Mouse (Mus musculus): ENCODE results near the gene Stard5.

The Stard5 gene

DNA sequence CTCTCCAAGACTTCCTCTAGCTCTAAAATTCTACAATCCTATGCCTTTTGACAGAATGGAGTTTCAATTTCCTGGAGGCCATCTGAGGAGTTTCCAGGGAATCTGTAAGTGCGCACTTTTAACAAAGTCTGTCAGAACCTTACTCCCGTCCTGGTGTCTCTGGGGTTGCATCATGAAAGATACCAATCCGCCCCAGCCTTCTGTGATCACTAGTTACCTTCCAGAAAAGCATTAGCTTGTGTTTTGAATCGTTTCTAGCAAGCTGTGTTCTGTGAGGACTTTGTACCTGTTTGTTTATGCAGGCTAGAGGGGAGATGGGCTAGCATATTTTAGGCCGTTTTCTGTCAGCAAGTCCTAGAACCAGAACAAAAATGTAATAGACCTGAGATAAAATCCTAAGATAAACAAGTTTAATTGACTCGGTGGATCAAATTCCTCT is 942 bp downstream of the Stard5 start:
- no peak for DNase-seq (ENCODE audit: low spot score in 2 of 2)

DNA sequence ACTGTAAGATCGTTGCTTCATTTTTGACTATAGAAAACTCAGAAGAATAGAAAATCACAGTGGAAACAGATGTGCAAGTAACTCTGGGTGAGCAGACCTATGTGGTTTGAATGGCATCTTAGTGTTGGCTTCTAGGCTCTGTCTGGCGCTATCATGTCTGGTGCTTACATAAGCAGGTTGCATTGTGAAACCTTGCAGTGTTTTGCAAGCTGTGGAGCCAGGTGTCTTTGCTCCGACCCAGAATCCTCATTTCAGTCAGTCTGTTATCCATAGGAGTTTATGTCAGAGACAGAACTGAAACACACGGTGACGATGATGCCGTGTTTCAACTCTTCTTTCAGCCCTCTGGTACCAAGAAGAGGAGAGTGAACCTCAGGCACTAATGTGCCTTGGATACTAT is 2.1 kb downstream of the Stard5 start:
- no peak for DNase-seq (ENCODE audit: low spot score in 2 of 2)

DNA sequence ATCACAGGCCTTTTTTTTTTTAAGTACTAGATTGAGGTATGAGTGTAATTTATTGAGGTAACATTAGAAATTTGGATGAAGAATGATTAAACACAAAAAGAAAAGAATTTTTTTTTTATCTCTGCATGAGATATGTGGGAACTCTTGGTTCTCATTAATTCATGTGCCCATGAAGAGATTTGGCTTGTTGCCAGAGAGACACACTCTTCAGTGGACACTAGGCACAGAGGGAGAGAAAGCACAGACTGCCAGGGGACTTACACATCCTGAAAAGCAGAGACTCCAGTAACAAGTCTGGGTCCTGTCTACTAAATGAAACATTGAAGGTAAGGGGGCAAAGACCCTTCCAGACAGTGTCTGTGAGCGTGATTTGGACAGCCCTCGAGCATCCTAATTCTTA is 4.0 kb downstream of the Stard5 start:
- no peak for DNase-seq (ENCODE audit: low spot score in 2 of 2)

DNA sequence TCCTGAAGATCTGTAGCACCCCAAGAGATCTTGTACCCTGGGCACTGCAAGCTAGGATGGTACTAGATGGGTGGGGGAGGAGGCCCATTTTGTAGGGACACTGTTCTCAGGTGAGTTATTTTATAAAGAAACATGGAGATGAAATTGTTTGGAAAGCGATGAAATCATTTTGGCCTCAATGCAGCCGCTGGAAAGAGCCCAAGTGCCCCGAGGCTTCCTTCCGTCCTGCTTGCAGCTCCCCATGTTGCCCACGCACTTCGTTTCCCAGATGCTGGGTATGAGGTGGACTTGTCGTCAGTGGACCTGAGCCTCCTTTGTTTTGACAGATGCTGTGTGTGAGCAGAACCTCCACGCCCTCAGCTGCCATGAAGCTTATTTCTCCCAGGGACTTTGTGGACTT is 4.7 kb downstream of the Stard5 start:
- no peak for DNase-seq (ENCODE audit: low spot score in 2 of 2)

DNA sequence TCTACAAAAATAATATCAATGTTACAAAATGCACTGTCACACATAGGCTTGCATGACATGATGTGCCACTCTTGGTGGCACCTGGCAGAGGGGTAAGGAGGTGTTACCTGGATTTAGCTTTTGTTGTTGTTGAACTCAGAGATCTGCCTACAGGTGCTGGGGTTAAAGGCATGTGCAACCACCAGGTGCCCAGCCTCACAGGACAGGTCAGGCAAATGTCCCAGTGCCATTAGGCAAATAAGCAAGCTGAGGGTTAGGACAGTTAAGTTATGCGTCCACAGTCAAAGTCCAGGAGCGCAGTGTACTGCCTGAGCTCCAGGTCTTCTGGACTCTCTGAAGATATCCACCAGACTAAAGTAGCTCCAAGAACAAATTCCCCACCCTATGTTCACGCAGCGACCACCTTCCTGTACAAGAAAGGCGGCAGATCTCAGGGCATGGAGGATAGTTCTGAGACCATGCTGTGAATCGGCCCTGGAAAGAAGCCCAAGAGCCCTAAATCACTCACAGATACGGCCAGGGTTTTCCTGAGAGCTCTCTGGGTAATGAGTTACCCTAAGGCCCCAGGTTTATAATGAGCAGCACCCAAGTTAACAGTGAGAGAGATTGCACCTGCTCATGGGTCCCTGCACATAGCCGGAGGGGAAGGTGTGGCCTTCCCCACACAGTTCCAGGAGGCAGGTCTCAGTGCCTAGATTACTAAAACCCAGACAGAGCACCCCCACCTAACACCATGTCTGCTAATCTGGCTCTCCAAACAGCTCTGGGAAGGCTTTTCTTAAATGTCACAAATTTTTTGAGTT is 6.2 kb downstream of the Stard5 start:
- no peak for DNase-seq (ENCODE audit: low spot score in 2 of 2)

DNA sequence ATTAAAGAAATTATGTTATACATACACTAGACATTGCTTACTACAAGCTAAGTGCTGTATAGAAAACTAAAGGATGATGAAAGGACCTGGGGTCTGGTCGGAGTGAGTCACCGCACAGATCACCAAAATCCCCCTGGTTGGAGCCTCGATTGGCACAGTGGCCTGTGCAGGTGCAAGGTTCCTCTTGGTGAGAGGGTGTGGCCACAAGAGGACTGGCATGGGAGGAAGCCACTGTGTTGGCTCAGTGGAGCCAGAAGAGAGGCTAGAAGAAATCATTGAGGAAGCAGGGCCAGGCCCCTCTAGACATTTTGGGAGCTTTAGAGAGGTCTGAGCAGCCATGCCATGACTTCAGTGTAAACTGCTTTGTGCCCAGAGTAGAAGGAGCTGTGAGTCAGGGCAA is 7.3 kb downstream of the Stard5 start:
- DNase-seq (ENCODE audit: low spot score in 2 of 2) = no peak

DNA sequence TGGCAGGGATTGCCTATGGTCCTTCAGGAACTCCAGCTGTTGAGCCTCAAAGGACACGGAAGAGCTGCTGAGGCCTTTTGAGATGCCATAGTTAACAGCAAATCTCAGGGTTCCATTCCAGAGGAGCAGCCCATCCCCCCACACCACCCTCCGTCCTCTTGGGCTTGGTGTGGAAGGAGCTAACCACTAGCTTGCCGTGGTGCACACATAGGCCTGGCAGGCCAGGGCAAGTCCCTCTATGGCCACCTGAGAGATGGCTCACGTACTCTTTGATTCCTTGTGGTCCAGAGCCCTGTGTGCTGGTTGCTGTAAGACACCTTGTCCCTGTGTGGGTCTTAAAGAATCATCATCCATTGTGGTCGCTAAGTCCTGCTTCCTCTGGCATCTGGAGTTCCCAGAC is 8.8 kb downstream of the Stard5 start:
- DNase-seq (ENCODE audit: low spot score in 2 of 2) = no peak

DNA sequence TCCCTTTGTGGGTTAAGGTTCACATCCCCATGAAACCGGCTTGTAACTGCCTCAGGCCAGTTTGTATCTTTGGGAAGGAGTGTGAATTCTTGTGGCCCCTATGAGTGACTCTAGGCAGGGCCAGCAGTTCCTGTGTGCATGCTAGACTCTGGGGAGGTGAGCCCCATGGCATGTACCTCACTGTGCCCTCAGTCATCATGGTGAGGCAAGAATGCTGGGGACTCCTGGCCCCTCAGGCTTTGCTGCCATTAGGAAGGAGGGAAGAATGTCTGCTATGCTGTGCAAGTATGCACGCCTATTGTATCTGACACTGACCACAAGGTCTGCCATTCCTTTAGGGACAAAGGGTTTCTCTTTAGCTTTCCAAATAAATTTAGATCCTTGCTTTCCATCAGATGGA is 9.4 kb downstream of the Stard5 start:
- DNase-seq (ENCODE audit: low spot score in 2 of 2) = no peak

DNA sequence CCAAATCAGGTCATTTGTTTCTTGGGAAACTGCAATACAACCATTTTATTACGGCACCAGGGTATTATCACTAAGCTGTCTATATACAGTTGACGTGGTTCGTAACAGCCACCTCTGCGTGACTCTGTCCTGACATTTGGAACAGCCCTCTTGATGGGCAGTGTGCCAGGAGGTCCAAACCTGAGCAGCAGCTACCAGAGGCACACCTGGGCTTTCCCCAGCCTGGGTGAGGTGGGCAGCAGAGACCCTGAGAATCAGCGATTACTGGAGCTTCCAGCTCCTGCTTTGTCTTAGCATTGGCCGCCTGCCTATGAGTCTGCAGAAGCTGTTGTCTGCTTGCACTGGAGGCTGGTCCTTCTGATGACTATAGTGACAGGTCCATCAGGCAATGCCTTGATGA is 11.8 kb downstream of the Stard5 start:
- no peak for DNase-seq (ENCODE audit: low spot score in 2 of 2)

DNA sequence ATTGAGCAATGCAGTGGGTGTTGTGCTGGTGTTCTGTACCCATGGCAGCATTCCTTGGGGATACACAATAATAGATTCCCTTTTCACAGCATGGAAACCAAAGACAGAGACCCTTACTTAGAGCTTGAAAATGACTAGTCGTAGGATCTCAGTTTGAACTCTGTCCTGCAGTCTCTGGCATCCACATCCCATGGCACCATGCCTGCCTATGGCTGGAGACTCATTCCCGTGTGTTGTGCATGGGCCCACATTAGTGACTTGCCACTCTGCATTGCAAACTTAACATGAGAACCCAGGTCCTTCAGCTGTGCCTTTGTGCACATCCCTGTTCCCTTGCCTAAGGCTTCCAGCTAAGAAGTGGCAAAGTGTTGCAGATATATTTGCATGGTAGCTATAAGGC is 13.0 kb downstream of the Stard5 start:
- DNase-seq (ENCODE audit: low spot score in 2 of 2) = no peak

DNA sequence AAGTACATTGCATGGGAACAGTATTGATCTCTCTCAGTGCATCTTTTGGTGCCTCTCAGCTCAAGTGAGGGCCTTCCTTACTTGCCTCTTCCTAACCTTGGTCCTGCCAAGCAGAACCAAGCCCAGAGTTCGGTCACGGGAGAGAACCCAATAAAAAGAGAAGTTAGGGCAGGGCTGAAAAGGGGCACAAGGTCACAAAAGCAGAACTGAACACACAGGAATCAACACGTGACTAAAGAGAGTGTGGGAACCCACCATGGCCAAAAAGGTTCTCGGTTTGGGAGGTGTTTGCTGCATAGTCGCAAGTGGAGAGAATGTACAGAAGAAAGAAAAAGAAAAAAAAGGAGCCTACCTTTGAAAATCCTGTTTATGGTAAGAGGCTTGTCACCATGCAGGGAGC is 13.7 kb downstream of the Stard5 start:
- DNase-seq (ENCODE audit: low spot score in 2 of 2) = no peak

DNA sequence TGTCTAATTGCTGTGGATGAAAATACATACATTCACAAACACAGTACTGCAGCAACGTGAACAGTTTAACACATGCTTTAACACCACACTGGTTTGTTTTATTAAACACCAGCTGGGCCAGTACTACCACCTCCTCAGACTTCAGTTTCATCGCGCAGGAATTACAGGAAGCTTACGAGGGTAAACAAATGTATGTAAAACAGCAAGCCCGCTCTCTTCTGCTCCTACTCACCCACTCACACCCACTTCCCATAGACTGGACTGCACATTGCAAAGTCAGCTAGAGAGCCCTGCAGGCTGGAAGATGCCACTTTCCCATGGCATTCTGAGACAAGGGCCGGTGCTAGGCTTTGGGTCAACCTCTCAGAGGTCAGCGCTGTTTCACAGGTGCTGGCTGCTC is 17.0 kb downstream of the Stard5 start:
- no peak for DNase-seq (ENCODE audit: low spot score in 2 of 2)

DNA sequence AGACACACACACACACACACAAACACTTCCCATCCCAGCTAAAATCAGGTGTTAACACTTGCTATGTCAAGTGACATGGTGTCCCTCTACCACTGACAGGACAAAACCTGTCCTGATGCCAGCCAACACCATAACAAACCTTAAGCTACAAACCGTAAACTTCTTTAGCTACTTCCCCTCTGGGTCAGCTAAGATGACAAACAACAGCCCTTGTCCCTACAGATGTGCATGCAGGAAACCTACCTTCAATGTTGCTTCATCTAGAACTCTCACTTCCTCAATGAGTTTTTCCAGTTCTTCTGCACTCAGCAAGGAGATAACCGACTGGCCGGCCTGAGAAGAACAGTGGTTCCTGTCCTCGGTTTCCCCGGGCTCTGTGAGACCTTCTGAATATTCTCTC is 18.9 kb downstream of the Stard5 start:
- DNase-seq (ENCODE audit: low spot score in 2 of 2) = no peak

DNA sequence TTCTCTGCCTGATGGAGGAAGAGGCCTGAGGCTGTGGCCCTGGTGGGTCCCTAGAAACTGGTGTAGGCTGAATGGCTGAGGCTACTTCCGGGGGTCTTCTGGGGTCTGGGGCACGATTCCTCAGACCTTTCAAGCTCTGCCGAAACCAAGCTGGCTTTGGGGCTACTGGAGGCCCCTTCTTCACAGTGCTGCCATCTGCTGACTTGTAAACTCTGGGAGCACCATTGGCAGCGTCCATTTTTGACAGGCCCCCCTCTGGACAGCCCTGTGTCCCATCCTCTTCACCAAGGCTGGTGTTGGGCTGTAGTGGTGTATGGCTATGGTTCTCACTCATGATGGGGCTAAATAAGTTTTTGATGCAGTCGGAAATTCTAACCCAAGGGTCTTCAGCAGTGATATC is 20.7 kb downstream of the Stard5 start:
- no peak for DNase-seq (ENCODE audit: low spot score in 2 of 2)

DNA sequence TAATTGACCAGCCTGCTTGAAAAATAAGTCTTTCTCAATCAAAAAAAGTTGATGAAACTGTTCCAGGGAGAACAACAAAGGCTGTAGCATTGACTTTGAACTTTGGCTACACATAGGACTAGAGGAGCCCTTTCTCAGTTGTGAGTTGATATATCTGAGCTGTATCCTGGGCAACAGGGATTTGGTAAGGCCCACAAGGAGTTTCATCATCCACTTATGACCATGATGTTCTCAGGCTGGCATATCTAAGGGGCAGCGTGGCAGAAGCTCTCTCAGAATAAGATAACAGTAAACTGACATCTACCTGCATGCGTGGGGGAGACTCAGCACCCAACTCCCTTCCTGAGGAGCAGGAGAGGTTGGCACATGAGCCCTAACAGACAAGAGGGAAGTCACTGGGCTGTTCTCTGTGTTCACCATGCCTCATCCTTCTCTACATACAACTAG is 21.9 kb downstream of the Stard5 start:
- DNase-seq (ENCODE audit: low spot score in 2 of 2) = no peak

DNA sequence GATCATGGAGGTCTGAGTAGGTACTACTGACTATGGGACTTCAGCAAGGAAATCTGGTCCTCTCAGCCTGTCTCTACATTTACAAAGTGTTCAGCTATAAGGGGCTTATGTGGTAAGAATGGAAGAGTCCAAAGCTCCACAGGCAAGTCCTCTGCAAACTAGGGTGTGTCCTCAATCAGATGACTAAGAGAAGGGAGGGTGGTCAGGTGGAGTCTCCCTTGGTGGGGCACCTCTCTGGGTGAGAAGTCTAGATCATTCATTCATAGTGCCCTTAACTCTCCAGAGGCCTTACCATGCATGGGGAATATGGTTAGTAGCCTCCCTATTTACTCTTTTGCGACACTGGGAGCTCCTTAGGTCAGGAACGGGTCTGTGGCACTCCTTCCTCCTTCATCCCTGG is 22.4 kb downstream of the Stard5 start:
- no peak for DNase-seq (ENCODE audit: low spot score in 2 of 2)

DNA sequence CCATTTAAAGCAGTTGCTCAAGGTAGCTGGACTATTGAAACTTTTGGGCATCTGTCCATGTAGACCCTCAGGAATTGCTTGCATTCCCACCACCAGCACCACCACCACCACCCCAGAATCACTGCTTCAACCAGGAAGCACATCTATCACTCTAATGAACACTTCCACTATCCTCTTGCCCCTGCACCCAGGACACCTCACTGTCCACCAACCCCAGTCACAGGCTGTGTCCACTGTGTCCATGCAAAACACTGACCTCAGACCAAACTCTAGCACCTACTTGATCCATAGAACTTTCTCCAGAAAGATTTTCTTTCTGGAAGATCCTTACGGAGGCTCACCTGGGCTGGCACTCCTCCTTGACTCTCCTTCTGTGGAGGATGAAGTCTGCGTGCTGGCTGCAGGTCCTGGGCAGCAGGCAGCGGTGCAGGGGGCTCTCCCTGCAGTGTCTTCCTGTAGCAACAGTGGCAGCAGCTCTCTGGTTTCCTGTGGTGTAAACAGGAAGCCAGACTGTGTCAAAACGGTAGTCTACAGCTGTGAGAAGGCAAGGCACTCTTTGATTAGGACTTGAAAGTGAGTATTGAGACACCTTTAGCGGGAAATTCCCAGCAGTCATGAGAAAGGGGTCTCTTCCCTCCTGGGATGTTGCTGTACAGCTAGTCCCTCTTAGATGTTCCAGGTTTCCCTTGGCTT is 23.3 kb downstream of the Stard5 start:
- no peak for DNase-seq (ENCODE audit: low spot score in 2 of 2)

DNA sequence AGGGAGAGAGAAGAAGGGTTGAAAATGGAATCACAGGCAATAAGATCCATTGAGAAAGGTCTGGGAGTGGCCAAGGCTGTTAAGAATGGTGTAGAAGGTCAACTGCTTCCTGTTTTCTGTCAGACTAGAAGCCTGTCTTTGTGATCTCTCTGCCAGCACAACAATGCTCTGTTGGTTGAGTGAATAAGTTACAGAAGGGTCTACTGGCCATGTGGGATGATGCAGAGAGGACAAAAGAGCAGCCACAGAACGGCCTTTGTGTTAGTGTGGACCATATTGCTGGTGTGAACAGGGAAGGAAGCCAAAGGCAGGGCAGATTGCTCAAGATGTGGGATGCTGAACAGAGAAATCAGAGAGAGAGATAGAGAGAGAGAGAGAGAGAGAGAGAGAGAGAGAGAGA is 27.0 kb downstream of the Stard5 start:
- no peak for DNase-seq (ENCODE audit: low spot score in 2 of 2)

DNA sequence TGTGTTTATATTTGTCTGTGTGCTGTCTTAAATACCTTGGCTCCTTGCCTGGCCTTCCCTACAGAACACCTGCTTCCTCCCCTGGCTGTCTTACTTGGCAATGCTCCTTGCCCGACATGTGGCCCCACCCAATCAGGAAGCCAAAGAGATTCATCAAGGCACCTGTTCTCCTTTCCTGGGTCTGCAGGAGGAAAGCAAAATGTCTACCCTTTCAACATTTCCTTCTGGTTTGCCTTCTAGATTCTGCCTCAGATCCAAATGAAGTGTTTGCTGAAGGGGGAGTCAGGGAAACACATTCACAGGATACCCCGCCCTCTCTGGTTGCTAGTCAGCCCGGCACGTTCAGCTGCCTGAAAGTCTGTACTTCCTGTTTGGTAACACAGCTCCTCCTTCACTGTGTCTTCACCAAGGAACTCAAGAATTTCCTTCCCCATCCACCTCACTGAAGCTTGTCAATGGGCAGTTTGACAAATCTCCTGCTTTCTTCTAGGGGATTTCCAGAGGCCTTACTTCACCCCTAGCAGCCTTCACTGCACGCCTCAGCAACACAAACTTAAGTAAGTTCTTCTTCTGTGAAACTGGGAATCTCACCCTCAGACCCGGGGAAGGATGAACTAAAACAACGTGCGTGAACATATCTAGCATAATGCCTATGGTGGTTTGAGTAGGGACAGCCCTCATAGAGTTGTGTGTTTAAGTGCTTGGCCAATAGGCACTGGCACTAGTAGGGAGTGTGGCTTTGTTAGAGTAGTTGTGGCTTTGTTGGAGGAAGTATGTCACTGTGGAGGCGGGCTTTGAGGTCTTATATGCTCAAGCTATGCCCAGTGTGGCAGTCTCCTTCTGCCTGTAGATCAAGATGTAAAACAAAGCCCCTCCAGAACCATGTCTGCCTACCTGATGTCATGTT is 27.7 kb downstream of the Stard5 start:
- no peak for DNase-seq (ENCODE audit: low spot score in 2 of 2)

DNA sequence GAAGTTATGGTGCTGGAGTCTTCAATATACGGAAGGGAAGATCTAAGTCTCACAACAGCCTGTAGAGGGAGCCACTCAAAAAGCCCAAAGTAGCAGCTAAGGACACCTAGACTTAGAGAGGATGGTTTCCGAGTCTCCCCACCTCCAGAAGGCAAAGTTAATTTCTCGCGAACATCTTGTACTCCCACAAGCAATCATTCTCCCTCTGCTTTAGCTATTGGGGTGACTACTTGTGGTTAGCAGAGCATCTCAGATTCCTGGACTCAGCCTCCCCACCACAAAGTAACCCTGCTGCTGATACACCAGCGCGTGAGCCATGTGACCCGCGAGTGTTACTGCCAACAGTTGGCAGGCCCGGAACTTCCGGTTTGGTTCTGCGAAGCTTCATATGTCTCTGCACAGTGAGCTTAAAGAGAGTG is 28.5 kb downstream of the Stard5 start:
- DNase-seq (ENCODE audit: low spot score in 2 of 2) = no peak

DNA sequence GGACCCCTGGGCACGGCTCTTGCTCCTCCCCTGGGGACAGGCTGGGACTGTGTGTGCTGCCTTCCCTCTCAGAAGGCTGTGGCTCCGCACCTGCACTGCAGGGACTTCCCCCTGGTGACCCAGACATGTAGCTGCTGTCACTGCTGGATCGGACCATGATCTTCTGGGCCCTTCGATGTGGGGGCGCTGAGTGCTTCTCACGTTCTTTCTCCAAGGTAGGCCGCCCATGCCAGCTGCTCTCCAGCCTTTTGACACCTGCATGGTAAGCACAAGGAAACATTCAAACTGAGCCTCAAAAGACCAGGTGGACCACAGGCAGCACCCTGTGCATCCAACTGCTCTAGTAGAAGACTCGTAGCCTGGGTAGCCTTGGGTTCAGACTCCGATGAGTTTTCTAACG is 29.3 kb downstream of the Stard5 start:
- no peak for DNase-seq (ENCODE audit: low spot score in 2 of 2)

DNA sequence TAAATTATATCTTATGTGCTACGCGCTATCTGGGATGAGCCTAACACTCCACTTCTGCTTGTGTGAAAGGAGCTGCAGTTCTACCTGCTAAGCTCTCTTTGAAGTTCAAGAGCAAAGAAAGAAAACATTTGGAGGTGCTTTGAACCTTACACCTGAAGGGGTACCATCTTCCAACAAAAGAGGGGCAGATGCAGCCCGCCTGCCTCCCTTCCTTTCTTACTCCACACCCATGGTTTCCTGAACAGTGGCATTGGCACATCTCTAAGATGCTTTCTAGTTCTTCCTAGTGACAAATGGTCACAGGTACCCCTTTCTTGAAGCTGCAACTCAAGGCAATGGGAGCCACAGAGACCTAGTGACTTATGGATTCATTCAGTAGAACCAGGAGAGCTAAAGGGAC is 30.0 kb downstream of the Stard5 start:
- no peak for DNase-seq (ENCODE audit: low spot score in 2 of 2)

Measured in frontal cortex, postnatal 10 days (tissue).